Mouse (Mus musculus) embryo, embryonic 10.5 days (tissue): ENCODE measurements at regions not wholly inside any gene's neighbourhood (a gene's known extent, or its start where the extent isn't known, plus 50 kb on each side); places are given as distances from the start of the nearest gene placed in this dataset.

Experiments used
- DNase-seq: peaks from one replicate; pipeline ENCODE4 v3.0.0-alpha.2; 2015; ENCODE audit warnings: low spot score

GRCm38 (mm10) chr14:58967163-58967562, 175.5 kb downstream of the 1700129C05Rik start:
- DNase-seq = no peak

GRCm38 (mm10) chr14:58944958-58945357, 197.7 kb downstream of the 1700129C05Rik start:
- no peak for DNase-seq

- no peak for DNase-seq
These were observed 199.4 kb downstream of the 1700129C05Rik start for GRCm38 (mm10) chr14:58943267-58943765.

- DNase-seq = no peak
These were observed 203.6 kb downstream of the 1700129C05Rik start for GRCm38 (mm10) chr14:58939086-58939485.

GRCm38 (mm10) chr14:58938601-58938970, 204.1 kb downstream of the 1700129C05Rik start:
- DNase-seq = no peak

- DNase-seq = peak; percentile 63
These were observed 204.7 kb downstream of the 1700129C05Rik start for GRCm38 (mm10) chr14:58937791-58938600.

GRCm38 (mm10) chr14:58937331-58937730, 205.4 kb downstream of the 1700129C05Rik start:
- DNase-seq = peak; percentile 88

- peak; percentile 28 for DNase-seq
These were observed 206.6 kb downstream of the 1700129C05Rik start for GRCm38 (mm10) chr14:58936131-58936530.

GRCm38 (mm10) chr14:58917853-58918252, 224.8 kb downstream of the 1700129C05Rik start:
- no peak for DNase-seq

- no peak for DNase-seq
These were observed 225.5 kb downstream of the 1700129C05Rik start for GRCm38 (mm10) chr14:58917228-58917627.

GRCm38 (mm10) chr14:58914937-58915336, 227.8 kb downstream of the 1700129C05Rik start:
- no peak for DNase-seq

GRCm38 (mm10) chr14:58910846-58911245, 231.8 kb downstream of the 1700129C05Rik start:
- no peak for DNase-seq

GRCm38 (mm10) chr14:58907932-58908331, 234.8 kb downstream of the 1700129C05Rik start:
- peak; percentile 69 for DNase-seq

- no peak for DNase-seq
These were observed 235.3 kb downstream of the 1700129C05Rik start for GRCm38 (mm10) chr14:58907359-58907758.

GRCm38 (mm10) chr14:58906631-58907030, 236.1 kb downstream of the 1700129C05Rik start:
- no peak for DNase-seq

GRCm38 (mm10) chr14:58868176-58868949, 274.3 kb downstream of the 1700129C05Rik start:
- peak; percentile 47 for DNase-seq

GRCm38 (mm10) chr14:58867396-58868107, 275.1 kb downstream of the 1700129C05Rik start:
- DNase-seq = peak; percentile 37

- DNase-seq = no peak
These were observed 287.8 kb downstream of the 1700129C05Rik start for GRCm38 (mm10) chr14:58854871-58855270.

GRCm38 (mm10) chr14:58844565-58844964, 298.1 kb downstream of the 1700129C05Rik start:
- no peak for DNase-seq

- DNase-seq = no peak
These were observed 300.4 kb downstream of the 1700129C05Rik start for GRCm38 (mm10) chr14:58842196-58842886.

GRCm38 (mm10) chr14:58822938-58823337, 319.8 kb downstream of the 1700129C05Rik start:
- no peak for DNase-seq
